Mouse (Mus musculus): Measurements from ENCODE around the gene Frs3. TPM values are rescaled to one million over a fixed set of nuclear protein-coding genes. Genes with fewer than 3 reads are reported as not detected.

Gene Frs3
- total RNA-seq, 2 experiments from 2014 or later = 4.0 to 4.3 TPM

DNA sequence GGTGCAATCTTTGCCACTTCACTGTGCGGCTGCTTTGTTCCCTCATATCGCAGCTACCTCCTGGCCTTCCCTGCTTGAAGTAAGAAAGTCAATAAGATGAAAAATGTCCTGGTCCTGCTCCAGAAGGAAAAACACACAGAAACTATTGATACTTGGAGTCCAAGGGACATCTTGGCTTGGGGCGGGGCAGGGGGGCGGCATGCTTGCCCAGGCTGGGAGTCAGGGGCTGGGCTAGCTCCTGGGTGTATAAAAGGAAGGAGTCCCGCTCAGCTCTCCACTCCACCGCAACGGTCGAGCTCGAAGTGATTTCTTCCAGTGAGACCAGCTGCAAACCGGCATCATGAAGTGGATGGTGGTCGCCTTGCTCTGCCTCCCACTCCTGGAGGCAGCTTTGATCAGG lies 37.7 kb downstream of the Frs3 start, which contains the start of gene Pgc:
Gene Pgc (plus strand): TSS at position 277 of the 400 bp plus-strand sequence.
- intact Hi-C loops (cut with DNase I) = no loop called here
- DNase-seq = no peak

DNA sequence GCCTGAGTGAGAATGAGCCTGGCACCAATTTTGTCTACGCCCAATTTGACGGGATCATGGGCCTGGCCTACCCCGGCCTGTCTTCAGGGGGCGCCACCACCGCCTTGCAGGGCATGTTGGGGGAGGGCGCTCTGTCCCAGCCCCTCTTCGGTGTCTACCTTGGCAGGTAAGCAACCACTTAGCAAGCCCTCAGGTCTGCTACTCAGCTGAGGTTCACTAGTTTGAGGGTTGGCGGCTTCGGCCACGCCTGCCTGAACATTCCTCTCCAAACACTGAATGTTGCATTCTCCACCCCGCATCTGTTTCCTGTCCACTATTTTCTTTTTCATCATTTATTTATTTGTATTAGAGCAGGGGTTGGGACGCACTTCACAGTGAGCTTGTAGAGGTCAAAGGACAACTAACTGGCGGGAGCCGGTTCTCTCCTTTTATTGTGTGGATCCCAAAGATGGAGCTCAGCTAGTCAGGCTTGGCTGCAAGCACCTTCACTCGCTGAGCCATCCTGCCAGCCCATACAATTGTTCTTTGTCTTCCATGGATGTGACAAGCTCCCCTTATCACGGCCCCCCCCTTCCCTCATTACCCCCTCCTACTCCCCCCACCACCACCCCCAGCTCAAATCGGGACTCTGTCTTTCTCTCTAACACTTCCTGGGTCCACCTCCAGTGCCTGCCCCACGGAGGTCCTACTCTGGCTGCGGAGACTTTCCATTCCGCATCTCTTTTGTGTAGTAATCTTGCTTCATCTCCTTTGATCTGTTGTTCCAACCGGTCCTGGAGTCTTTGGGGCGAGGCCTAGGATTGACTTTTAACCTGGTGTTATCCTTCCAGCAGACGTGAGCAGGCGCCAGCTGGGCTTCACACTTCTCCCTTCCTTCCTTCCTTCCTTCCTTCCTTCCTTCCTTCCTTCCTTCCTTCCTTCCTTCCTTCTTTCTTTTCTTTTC lies 42.1 kb downstream of the Frs3 start:
- no peak for DNase-seq
- intact Hi-C loops (cut with DNase I) = no loop called here

DNA sequence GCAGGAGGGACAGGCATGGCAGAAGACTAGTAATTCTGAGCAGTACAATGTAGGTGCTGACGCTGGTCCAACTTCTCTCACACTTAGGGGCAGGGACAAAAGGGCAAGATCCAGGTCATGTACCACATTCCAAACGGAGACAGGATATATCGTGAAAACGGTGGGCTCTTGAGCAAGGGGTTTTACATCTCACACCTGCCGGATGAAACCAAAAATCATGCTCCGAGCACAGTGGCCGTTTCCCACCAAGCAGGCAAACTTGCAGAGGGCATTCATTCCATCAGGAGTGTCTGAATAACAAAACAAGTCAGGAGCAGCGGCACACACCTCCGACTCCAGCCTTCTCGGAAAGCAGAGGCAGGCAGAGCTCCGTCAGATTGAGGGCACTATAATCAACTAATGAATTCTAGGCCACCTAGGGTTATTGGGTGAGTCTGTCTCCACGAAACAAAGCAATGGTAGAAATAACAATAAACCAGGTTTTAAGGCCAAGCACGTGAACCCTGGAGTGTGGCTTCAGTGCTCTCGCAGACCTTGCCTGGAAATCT lies 46.8 kb downstream of the Frs3 start:
- intact Hi-C loops (cut with DNase I) = no loop called here
- no peak for DNase-seq

DNA sequence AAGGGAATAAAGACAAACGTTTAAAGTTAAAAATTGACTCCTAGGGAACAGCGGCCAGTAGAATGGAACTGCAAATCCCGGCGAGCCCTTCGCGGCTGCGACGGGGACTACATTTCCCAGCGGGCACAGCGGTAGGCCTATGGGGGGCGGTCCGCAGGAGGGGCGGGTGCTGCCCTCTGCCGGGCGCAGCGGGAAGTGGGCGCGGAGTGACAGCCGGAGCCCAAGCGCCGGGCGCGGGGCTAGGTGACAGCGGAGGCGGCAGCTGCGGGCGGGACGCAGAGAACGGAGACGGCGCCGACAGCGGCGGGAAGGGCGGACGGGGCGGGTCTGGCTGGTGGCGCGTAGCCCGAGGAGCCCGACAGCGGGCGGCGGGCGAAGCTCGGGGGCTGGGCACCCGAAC lies 48.0 kb downstream of the Frs3 start, which contains the start of gene Tfeb:
Gene Tfeb (plus strand): TSS at position 175 of the 400 bp plus-strand sequence.
- peak; percentile 99 for DNase-seq
- intact Hi-C loops (cut with DNase I) = no loop called here

DNA sequence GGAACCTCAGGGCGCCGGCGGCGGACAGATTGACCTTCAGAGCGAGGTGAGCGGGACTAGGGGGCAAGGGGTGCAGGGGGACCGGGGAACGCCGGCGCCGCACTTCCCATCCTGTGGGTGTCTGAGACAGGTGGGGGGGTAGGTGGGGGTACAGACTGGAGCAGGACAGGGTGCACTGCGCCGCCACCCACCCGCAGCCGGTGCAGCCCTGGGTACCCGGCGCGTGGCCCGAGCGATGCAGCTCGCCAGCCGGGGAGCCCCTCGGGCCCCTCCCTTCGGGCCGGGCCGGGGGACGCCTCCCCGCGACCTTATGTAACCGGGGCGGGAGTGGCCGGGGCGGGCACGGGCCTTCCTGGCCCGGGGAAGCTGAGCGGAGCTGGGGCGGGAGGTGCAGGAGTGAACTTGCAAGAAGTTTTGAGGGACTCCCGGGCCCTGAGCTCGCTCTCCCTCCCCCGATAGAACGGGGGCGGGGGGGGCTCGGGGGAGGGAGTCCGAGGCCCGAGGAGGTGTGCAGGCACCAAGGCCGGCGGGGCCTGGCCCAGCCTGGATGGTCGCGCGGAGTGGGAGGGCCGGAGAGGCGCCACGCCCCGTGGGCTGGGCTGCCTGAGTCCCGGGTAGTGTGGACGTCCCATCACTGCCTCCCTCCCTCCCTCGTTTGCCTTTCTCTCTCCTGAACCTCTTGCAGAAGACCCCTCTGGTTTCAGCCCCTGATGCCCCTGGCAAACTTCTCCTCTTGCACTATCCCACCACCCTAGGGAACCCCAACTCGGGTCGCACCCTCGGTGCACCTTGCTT lies 48.6 kb downstream of the Frs3 start:
- DNase-seq = peak; percentile 89 to 93
- intact Hi-C loops (cut with DNase I) = no loop called here

DNA sequence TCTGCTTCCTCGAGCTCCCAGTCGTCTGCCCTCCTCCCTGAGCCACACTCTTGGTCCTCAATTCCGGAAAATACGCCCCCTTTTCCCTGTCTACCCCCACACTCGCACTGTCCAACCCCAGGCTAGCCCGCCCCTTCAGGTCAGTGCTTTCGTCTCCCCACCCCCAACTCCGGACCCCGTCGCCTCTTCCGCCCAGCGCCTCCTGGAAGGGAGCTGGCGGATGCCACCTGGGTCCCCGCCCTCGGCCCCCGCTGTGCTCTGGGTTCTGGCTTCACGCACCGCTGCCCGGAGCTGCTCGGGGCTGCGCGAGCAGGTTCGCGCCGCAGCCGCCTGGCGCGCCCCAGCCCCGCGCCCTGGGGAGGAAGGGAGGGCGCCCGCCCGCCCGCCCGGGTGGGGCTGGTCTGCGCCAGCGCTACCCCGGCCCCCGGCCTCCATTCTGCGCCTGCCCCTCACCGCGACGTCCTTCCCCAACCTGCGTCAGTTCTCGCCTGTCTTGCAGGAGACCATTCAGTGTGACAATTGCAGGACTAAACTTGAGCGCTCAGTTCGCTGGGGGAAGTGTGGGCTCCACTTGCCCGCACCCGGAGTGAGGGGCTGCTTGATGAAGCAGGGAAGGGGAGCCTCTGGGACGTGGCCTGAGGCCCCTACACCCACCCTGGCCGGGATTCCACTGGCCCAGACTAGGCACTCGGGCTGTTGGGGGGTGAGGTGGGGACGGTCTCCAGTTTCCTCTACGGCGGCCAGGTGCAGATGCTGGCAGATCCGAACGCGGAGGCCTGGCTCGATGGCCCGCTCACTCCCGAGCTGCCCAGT lies 49.4 kb downstream of the Frs3 start:
- intact Hi-C loops (cut with DNase I) = no loop called here
- peak in 1 of 2 experiments; percentile 51 for DNase-seq

DNA sequence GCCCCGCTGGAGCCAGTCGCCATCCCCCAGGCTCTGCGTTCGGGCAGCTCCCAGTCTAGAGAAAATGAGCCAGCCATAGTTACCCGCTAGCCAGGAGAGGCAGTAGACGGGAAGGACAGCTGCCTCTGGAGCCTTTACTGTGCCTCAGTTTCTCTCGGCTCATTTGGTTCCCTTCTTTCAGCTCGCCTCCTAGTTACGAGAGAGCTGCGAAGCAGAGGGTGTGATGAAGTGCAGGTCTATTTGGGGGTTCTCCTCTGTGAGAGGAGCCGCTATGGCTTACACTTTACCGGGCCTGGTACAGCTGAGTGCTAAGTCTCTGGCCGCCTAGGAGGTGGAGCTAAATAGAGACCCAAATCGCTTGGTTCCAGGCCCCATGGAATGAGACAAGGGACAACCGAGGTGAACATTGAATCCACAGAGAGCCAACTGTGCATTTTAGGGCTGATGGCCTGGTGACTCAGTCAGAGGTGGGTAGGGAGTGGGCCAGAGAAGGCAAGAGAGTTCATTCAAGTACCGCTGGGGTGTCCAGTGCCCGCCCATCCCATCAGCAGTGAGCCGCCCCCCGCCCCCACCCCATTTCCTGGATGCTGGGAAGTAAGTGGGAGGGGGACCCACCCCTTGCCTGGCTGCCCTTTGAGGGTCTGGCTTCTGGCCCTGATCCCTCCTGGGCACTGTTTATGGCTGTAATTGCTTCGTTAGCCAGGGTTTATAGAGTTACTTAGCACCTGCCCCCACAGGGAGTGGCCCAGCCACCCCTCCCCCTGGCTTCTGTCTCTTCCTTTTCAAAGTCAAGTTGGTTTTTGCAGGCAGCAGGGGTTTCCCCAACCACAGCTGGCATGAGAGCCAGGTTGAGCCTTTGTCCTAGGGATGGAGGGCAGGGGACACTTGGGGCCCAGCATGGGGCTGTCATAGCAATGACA lies 50.3 kb downstream of the Frs3 start:
- intact Hi-C loops (cut with DNase I) = no loop called here

DNA sequence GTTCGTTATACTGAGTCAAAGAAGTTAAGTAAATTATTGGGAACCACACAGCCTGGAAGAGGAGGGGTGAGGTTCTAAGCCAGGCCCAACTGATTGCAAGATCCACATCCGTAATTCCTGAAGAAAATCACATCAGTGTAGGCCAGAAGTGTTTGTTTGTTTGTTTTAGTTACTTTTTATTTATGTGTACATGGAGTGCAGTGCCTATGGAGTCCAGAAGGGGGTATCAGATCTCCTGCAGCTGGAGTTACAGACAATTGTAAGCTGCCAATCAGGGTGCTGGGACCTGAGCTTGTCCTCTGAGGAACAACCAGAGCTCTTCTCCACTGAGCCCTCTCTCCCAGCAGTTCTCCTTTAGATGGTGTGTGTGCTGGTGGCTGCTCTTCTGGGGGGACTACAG lies 51.4 kb downstream of the Frs3 start:
- intact Hi-C loops (cut with DNase I) = no loop called here
- no peak for DNase-seq

More for the DNA sequence above, 50.3 kb downstream of the Frs3 start:
- no peak for DNase-seq

DNA sequence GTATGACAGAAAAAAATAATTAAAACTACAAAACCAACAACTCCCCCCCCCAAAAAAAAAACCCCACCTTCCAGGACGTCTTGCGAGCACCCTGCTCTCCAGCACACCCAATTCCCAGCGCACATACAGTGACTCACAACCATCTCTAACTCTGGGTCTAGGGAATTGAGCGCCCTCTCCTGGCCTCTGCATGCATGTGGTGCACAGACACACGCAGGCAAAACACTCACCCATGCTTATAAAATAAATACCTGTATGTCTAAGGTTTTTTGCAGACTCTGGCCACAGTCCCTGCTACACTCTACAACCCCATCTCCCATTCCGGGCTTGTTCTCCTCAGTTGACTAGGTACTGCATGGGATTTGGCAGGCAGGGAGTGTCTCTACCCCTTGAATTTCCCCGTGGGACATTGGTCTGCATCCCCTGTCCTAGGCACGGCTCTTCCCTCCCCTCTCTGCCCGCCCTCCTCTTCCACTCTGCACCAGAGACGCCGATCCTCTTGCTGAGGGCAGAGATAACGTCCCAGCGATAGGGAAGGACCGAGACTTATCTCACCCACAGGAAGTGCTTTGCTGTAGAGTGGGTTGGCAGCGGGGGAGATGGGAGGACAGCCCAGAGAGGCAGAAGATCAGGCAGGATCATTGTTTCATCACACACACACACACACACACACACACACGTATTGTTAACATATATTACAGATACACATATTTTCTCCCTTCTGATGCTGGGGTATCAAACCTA lies 54.3 kb downstream of the Frs3 start:
- intact Hi-C loops (cut with DNase I) = no loop called here
- DNase-seq = no peak

DNA sequence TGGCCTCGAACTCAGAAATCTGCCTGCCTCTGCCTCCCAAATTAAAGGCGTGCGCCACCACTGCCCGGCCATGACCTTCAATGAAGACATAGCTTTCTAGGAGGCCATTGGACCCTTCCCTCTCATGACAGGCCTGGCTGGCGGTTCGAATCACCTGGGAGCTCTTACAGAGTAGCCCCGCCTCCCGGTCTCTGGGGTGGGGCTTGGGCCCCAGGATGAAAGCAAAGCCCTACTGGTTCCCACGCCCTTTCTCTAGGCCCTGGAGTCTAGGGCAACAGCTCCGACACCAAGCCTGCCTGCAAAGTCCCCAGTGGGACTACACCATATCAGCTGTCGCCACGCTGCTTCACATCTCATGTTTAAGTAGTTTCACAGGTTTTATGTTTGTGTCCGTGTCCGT lies 55.3 kb downstream of the Frs3 start:
- intact Hi-C loops (cut with DNase I) = loop anchor here (2.0 kb wide), 1 partner anchor 121 kb away; no protein-coding TSS in a partner anchor

DNA sequence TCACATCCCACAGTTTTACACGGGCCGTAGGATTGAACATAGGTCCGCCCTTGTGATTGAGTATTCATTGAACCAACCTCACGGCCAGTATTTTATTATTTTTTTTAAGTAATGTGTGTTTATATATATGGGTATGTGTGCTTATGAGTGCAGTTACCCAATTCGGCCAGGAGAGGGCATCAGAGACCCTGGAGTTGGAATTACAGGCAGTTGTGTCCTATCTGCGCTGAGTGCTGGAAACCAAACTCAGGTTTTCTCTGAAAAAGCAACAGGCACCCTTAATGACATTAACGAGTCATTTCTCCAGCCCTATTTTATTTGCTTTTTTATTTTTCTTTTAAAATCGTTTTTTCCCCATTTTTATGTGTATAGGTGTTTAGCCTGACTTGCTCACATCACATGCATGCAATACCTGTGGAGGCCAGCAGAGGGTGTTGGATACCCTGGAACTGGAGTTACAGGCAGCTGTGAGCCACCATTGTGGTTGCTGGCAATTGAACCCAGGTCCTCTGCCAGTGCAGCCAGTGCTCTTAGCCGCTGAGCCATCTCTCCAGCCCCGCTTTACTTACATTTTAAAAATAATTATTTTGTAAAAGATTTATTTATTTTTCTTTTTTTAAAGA lies 56.0 kb downstream of the Frs3 start:
- peak in 1 of 2 experiments; percentile 35 for DNase-seq
- intact Hi-C loops (cut with DNase I) = loop anchor here (2.0 kb wide), 1 partner anchor 120 kb away; no protein-coding TSS in a partner anchor

More for the DNA sequence above, 55.3 kb downstream of the Frs3 start:
- DNase-seq = no peak

DNA sequence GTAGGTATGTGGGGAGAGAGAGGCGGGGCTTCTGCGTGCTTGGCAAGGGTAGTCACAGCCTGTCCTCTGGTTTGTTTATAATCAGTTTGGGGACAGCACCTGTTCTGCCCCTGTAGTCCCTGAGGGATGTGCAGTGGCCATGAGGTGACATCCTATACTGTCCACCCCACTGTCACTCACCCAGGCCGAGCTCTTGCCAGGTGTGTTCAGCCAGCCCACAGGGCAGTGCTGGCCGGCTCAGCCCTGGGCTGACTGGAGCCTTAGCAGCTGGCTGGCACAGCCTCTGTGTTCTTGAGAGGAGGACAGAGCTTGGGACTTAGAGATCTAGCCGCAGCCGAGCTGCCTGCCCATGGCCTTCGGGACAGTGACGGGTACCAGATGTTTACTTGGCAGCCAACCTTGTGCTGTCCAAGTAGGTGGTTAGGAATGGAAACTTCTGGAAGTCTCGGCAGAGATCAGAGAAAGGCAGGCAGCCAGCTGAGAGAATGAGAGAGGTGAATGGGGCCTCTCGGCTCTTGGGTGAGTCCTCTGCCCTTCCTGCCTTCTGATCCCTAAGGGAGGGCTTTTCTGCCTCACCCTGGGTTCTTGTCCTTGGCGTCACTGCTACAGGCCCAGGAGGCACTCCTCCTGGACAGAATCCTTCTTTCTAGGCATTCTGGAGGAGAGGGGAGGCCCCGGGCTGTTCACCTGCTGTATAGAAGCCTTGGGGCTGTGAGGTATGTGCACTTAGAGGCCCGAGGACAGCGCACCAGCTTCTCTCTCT lies 60.1 kb downstream of the Frs3 start:
- peak; percentile 57 to 63 for DNase-seq
- intact Hi-C loops (cut with DNase I) = no loop called here

DNA sequence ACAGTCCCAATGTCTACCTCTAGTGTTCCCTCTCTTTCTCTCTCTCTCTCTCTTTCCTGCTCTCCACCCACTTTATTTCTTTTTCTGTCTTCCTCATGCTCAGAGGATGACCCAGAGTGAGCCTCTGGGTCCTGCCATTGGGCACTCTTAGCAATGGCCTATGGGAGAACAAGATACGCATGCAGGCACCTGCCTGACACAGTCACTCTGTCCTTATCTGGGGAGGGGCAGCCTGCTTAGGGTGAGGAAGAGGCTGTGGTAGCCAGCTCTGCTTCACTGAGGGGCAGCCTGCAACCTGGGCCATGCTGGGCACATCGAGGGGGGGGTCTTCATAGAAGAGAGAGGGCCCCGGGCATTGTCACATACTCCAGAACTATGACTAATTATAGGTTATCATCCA lies 60.8 kb downstream of the Frs3 start:
- intact Hi-C loops (cut with DNase I) = no loop called here
- no peak for DNase-seq

DNA sequence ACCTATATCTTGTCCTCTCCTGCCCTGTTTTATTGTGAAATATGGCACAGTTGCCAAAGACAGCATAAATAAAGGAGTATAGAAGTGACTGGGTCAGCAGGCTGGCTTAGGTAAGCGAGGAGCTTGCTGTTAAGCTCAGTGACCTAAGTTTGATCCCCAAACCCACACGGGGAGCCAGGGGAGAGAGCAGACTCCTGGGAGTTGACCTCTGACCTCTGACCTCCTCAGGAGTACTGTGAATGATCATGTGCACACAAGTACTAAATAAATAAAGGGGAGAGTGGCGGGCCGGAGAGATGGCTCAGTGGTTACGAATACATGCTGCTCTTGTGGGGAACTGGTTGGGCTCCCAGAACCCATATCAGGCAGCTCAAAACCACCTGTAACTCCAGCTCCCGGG lies 61.3 kb downstream of the Frs3 start:
- intact Hi-C loops (cut with DNase I) = no loop called here
- DNase-seq = no peak

DNA sequence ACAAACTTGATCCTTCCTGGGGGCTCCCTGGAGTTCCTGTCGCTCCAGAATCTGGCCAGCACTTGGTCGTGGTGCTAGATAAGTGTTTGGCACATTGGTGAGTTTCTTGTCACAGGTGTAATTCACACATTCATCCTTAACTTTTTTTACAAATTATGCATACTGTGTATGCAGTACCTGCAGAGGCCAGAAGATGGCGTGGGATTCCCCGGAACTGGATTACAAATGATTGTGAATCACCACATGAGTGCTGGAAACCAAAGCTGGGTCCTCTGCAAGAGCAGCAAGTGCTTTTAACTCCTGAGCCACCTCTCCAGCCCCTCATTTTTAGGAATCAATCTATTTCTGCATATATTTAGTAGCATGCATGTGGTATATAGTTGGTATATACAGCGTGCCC lies 63.0 kb downstream of the Frs3 start:
- no peak for DNase-seq
- intact Hi-C loops (cut with DNase I) = no loop called here

DNA sequence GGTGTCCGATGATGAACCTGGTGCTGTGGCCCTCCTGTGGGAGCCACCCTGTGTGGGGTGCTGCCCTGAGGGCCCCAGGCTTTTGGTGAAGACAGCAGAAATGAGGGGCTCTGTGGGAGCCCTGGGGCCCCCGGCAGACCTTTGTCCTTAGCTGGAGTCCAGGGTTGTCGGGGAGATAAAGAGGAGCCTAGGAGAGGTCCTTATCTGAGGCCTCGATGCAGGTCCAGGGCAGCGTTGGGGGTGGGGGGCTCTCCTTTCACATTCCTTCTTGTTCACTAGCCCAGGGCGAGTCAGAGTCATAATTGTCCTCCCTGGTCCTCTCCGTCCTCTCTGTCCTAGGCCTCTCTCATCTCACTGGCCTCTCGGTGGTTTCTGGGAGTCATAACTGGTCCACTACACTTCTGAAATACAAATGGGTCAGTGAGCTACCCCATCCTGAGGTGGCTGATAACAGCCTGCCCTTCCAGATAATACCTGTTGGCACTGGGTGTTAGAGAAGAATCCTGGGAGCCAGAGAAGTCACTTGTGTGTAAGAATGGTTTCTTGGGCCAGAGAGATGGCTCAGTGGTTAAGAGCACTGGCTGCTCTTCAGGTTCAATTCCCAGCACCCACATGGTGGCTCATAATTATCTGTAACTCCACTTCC lies 64.4 kb downstream of the Frs3 start:
- intact Hi-C loops (cut with DNase I) = no loop called here
- no peak for DNase-seq
